Mouse (Mus musculus) heart, postnatal 10 days (tissue): ENCODE measurements around the gene Olfr293. TPM values are rescaled to one million over a fixed set of nuclear protein-coding genes. Genes with fewer than 3 reads are reported as not detected.

ENCODE experiments used
- DNase-seq, 2 experiments: peaks; one replicate each; pipeline ENCODE4 v3.0.0; 2021
- intact Hi-C: fragments of 180-260 bp; cut with DNase I; formaldehyde crosslinking; loops from one replicate; pipeline ENCODE4 v1.15.1; 2025
- total RNA-seq, 2 experiments: library from RNA; stranded (reverse); gene quantifications; 2 replicates each; pipeline ENCODE4 v1.2.3; 2021

The Olfr293 gene
- total RNA-seq = not detected

DNA sequence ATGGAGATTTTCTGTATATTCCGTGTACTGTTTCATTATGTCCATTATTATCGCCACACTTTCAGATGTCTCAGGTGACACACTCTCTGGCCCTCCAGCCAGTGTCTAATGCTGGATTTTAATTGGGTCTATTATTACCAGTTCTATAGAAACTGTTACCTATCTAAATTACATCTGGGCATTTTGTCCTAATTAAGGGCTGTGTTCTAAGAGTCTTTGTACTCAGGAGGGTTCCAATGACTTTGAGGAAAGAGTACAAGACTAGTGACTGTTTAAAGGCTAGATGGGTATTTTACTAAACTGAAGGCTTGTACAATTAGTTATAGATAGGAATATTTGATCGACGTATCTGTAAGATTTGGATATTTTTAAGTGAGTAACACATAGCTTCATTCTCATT, at the start of gene Olfr293:
TSS of gene Olfr293 (plus strand) at position 301 of the 400 bp plus-strand sequence.
- DNase-seq = no peak
- intact Hi-C loops = no loop called here

DNA sequence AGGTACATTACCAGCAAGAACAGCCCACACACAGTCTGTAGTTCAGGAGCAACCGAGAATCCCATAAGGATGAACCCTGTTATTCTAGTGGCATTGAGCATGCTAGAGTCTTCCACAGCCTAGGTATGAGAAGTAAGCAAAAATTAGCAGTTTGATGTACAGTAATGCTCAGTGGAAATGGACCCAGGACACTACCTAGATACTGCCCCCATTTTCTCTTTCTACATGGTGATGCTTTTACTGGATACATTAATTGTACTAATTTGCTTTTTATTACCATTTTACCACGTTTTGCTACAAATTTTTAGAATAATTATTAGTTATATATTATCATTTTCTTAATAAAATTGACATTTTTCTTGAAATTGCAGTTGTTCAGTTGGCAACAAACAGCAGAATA, 32.3 kb upstream of the Olfr293 start, which contains the start of gene Olfr294:
TSS of gene Olfr294 (minus strand) at position 101 of the 400 bp plus-strand sequence.
- DNase-seq = no peak
- intact Hi-C loops = no loop called here

DNA sequence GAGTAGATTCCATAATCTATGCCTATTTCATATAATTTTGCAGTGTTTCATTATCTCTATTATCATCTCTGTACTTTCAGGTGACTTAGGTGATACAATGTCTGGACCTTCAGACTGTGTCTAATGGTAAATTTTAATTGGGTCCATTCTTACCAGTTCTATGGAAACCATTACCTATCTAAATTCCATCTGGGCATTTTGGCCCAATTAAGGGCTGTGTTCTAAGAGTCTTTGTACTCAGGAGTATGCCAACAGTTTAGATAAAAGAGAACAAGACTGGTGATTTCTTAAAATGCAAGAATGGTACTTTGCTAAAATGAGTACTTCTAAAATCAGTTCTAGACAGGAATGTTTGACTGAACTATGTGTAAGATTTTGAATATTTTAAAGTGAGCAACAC, 39.2 kb downstream of the Olfr293 start, which contains the start of gene Olfr292:
TSS of gene Olfr292 (plus strand) at position 301 of the 400 bp plus-strand sequence.
- intact Hi-C loops = no loop called here
- DNase-seq = no peak

Other genes starting within 250 kb of the Olfr293 start
- gene Olfr301, start 245.2 kb upstream of the Olfr293 start, total RNA-seq = not detected
- gene Olfr299, start 189.1 kb upstream of the Olfr293 start, total RNA-seq = not detected
- not detected for gene Olfr298, start 156.6 kb upstream of the Olfr293 start, total RNA-seq
- gene Olfr297, start 129.1 kb upstream of the Olfr293 start, total RNA-seq = not detected
- gene Olfr295, start 65.2 kb upstream of the Olfr293 start, total RNA-seq = not detected
- not detected for gene Olfr294, start 32.4 kb upstream of the Olfr293 start, total RNA-seq
- not detected for gene Olfr292, start 39.3 kb downstream of the Olfr293 start, total RNA-seq
- gene Folh1, start 126.9 kb downstream of the Olfr293 start, total RNA-seq = not detected
- gene Vmn2r77, start 146.0 kb downstream of the Olfr293 start, total RNA-seq = not detected